Mouse (Mus musculus) limb, embryonic 11.5 days (tissue): ENCODE results near the gene Smarcc1. TPM values are rescaled to one million over a fixed set of nuclear protein-coding genes. Genes with fewer than 3 reads are reported as not detected.

Source experiments
- ATAC-seq: fragments of 200-750 bp; cut with Nextera tagmentation; 2 replicates; pipeline ENCODE4 v1.8.0; 2017; ENCODE audit warnings: low read depth; ENCODE audit not compliant: insufficient number of reproducible peaks, low FRiP score, low TSS enrichment
- DNase-seq: peaks from one replicate; pipeline ENCODE4 v3.0.0-alpha.2; 2015; ENCODE audit warnings: low spot score
- H3K27ac ChIP-seq: fragments of 300-500 bp; sonication (generic); replicated peaks from 2 replicates; pipeline ENCODE4 v1.5.1; 2014; ENCODE audit warnings: low read depth, mild to moderate bottlenecking, low read length
- H3K27me3 ChIP-seq: fragments of 300-500 bp; sonication (generic); 2 replicates; pipeline ENCODE4 v1.6.1; 2014; ENCODE audit warnings: mild to moderate bottlenecking, low read length, mixed read lengths; ENCODE audit not compliant: control insufficient read depth, insufficient read depth
- H3K36me3 ChIP-seq: fragments of 300-500 bp; sonication (generic); 2 replicates; pipeline ENCODE4 v1.6.1; 2014; ENCODE audit warnings: mild to moderate bottlenecking, low read length, moderate library complexity, mixed read lengths; ENCODE audit not compliant: control insufficient read depth, insufficient read depth
- H3K4me1 ChIP-seq: fragments of 300-500 bp; sonication (generic); 2 replicates; pipeline ENCODE4 v1.6.1; 2014; ENCODE audit warnings: low read length, mixed read lengths; ENCODE audit not compliant: control insufficient read depth, insufficient read depth
- H3K4me2 ChIP-seq: fragments of 300-500 bp; sonication (generic); 2 replicates; pipeline ENCODE4 v1.6.1; 2014; ENCODE audit warnings: low read depth, mild to moderate bottlenecking, moderate library complexity; ENCODE audit not compliant: severe bottlenecking
- H3K4me3 ChIP-seq: fragments of 300-500 bp; sonication (generic); 2 replicates; pipeline ENCODE4 v1.5.1; 2014; ENCODE audit warnings: low read depth, low read length
- H3K9ac ChIP-seq: fragments of 300-500 bp; sonication (generic); 2 replicates; pipeline ENCODE4 v1.6.1; 2014; ENCODE audit warnings: mild to moderate bottlenecking, low read length
- H3K9me3 ChIP-seq: fragments of 300-500 bp; sonication (generic); 2 replicates; pipeline ENCODE4 v1.6.1; 2016; ENCODE audit warnings: low read length; ENCODE audit not compliant: control insufficient read depth
- WGBS: fragments of 180-500 bp; shearing (Covaris S2); extraction: QIAGEN DNeasy Blood & Tissue Kit; methylation state at CpG from one replicate; pipeline ENCODE4 v1.1.7; 2014; 5-methylcytosine and 5-hydroxymethylcytosine counted together
- polyA plus RNA-seq: library from polyadenylated mRNA; unstranded; fragments of >200 nt; fragmentation: Nextera tagmentation; extraction: Ambion mirVana; gene quantifications from 2 replicates; pipeline ENCODE4 v1.2.1, GENCODE M21; 2014

Gene Smarcc1
- polyA plus RNA-seq, 1 experiment from 2014 or later, result 217 TPM

GRCm38 (mm10) chr9:110085693-110086092, 31.8 kb upstream of the Smarcc1 start:
- Histone ChIP-seq H3K4me2 (no peak overlapping the region), H3K36me3 (peaks cover 58% of the 10 kb centered on the region), H3K27me3 (no peaks in the 10 kb centered on the region), H3K9me3 (no peaks in the 10 kb centered on the region), H3K27ac (no peak overlapping the region), H3K4me1 (no peaks in the 10 kb centered on the region), H3K4me3 (no peak overlapping the region), H3K9ac (no peak overlapping the region)
- DNase-seq, result no peak
- 92% methylated on average over 8 of the region's 8 CpGs for WGBS
- ATAC-seq, result no peak

GRCm38 (mm10) chr9:110093303-110093702, 24.2 kb upstream of the Smarcc1 start:
- ATAC-seq (no peak), DNase-seq (no peak)
- no peak overlapping the region for H3K9ac ChIP-seq
- H3K27ac ChIP-seq, result no peak overlapping the region
- no peaks in the 10 kb centered on the region for H3K27me3 ChIP-seq
- H3K4me2 ChIP-seq, result no peak overlapping the region
- H3K4me1 ChIP-seq, result no peaks in the 10 kb centered on the region
- H3K4me3 ChIP-seq, result no peak overlapping the region
- WGBS, result 88% methylated on average over 4 of the region's 4 CpGs
- no peaks in the 10 kb centered on the region for H3K9me3 ChIP-seq
- H3K36me3 ChIP-seq, result peaks cover 53% of the 10 kb centered on the region

GRCm38 (mm10) chr9:110094761-110095160, 22.7 kb upstream of the Smarcc1 start:
- no peak overlapping the region for H3K9ac ChIP-seq
- no peak for ATAC-seq
- DNase-seq, result no peak

GRCm38 (mm10) chr9:110097791-110098190, 19.7 kb upstream of the Smarcc1 start:
- Histone ChIP-seq H3K9ac (no peak overlapping the region), H3K36me3 (peaks cover 22% of the 10 kb centered on the region), H3K9me3 (no peaks in the 10 kb centered on the region), H3K4me2 (no peak overlapping the region), H3K27me3 (no peaks in the 10 kb centered on the region), H3K27ac (no peak overlapping the region), H3K4me3 (no peak overlapping the region), H3K4me1 (no peaks in the 10 kb centered on the region)
- no peak for DNase-seq
- WGBS, result 90% methylated on average over 3 of the region's 3 CpGs
- no peak for ATAC-seq

More at GRCm38 (mm10) chr9:110094761-110095160, 22.7 kb upstream of the Smarcc1 start:
- Histone ChIP-seq H3K36me3 (peaks cover 49% of the 10 kb centered on the region), H3K4me3 (no peak overlapping the region), H3K9me3 (no peaks in the 10 kb centered on the region), H3K27me3 (no peaks in the 10 kb centered on the region), H3K27ac (no peak overlapping the region), H3K4me1 (no peaks in the 10 kb centered on the region), H3K4me2 (no peak overlapping the region)
- WGBS, result 92% methylated on average over 4 of the region's 4 CpGs

GRCm38 (mm10) chr9:110100627-110101600, 16.6 kb upstream of the Smarcc1 start:
- no peaks in the 10 kb centered on the region for H3K27me3 ChIP-seq
- ATAC-seq, result peak; percentile 94
- no peaks in the 10 kb centered on the region for H3K9me3 ChIP-seq
- H3K4me2 ChIP-seq, result peak overlapping the region; percentile 80
- peaks cover 24% of the 10 kb centered on the region; the same call in 1 of the 2 replicates for H3K36me3 ChIP-seq
- H3K4me1 ChIP-seq, result no peaks in the 10 kb centered on the region
- H3K9ac ChIP-seq, result peak overlapping the region; percentile 87
- H3K27ac ChIP-seq, result no peak overlapping the region
- peak; percentile 98 for DNase-seq
- H3K4me3 ChIP-seq, result peak overlapping the region; percentile 91
- 2% methylated on average over 41 of the region's 41 CpGs for WGBS

- Histone ChIP-seq H3K4me1 (peaks cover 6% of the 10 kb centered on the region), H3K9ac (peak overlapping the region; percentile 89), H3K36me3 (peaks cover 8% of the 10 kb centered on the region; the same call in 1 of the 2 replicates), H3K27me3 (no peaks in the 10 kb centered on the region), H3K9me3 (no peaks in the 10 kb centered on the region), H3K27ac (peak overlapping the region; percentile 87), H3K4me3 (peak overlapping the region; percentile 68), H3K4me2 (peak overlapping the region; percentile 69)
- ATAC-seq (no peak; the same call in 1 of the 2 replicates), DNase-seq (no peak)
- 10% methylated on average over 10 of the region's 10 CpGs for WGBS
Measured at GRCm38 (mm10) chr9:110116353-110116976, 1.0 kb upstream of the Smarcc1 start.

GRCm38 (mm10) chr9:110117779-110118139, 251 bp downstream of the Smarcc1 start, which contains the start of gene Dhx30:
Gene Dhx30 (minus strand): TSS chr9:110117830.
- 2% methylated on average over 17 of the region's 17 CpGs for whole genome bisulfite sequencing
- H3K9ac ChIP-seq, result peak within 1 kb of the TSS; percentile 89
- peak within 1 kb of the TSS; percentile 68 for H3K4me3 ChIP-seq
- DNase-seq, result no peak
- no peaks in the 10 kb centered on the region for H3K9me3 ChIP-seq
- peaks cover 6% of the 10 kb centered on the region for H3K4me1 ChIP-seq
- ATAC-seq, result 0 out of 2 replicates have a peak, but pooled peaks have one; percentile 10
- peak within 1 kb of the TSS; percentile 69 for H3K4me2 ChIP-seq
- H3K27me3 ChIP-seq, result no peaks in the 10 kb centered on the region
- peak within 1 kb of the TSS; percentile 87 for H3K27ac ChIP-seq
- peaks cover 3% of the 10 kb centered on the region; the same call in 1 of the 2 replicates for H3K36me3 ChIP-seq

- peak overlapping the region; percentile 67 for H3K4me2 ChIP-seq
- DNase-seq (no peak), ATAC-seq (no peak)
- WGBS, result 78% methylated on average over 1 of the region's 1 CpGs
- H3K36me3 ChIP-seq, result peaks cover 2% of the 10 kb centered on the region; the same call in 1 of the 2 replicates
- no peaks in the 10 kb centered on the region for H3K27me3 ChIP-seq
- H3K4me1 ChIP-seq, result peaks cover 6% of the 10 kb centered on the region
- peak overlapping the region; percentile 89 for H3K9ac ChIP-seq
- H3K9me3 ChIP-seq, result no peaks in the 10 kb centered on the region
- H3K4me3 ChIP-seq, result peak overlapping the region; percentile 68
- no peak overlapping the region for H3K27ac ChIP-seq
Measured at GRCm38 (mm10) chr9:110118249-110118648, 741 bp downstream of the Smarcc1 start.
